Mouse (Mus musculus) G1E (cell line): Measurements from ENCODE around the gene Fev. TPM values are rescaled to one million over a fixed set of nuclear protein-coding genes. Genes with fewer than 3 reads are reported as not detected.
A peak's percentile ranks its signal among the peaks of the same experiment; 100 is the strongest.

Experiments used
- ATAC-seq: 2 replicates; pipeline ENCODE4 v1.8.0; 2016; ENCODE audit warnings: mild to moderate bottlenecking; ENCODE audit not compliant: insufficient number of reproducible peaks, poor library complexity, low FRiP score, severe bottlenecking; ENCODE audit errors: extremely low read depth
- DNase-seq: peaks from one replicate; pipeline ENCODE4 v3.0.0; 2012; ENCODE audit warnings: low spot score
- H3K27me3 ChIP-seq: 2 replicates; pipeline ENCODE4 v1.6.1; 2012; ENCODE audit warnings: mild to moderate bottlenecking, low read length, inconsistent platforms; ENCODE audit not compliant: insufficient read depth
- H3K36me3 ChIP-seq: replicated peaks from 2 replicates; pipeline ENCODE3; 2012; ENCODE audit warnings: mild to moderate bottlenecking, inconsistent platforms
- H3K4me1 ChIP-seq: 2 replicates; pipeline ENCODE4 v1.6.1; 2012; ENCODE audit warnings: low read depth, low read length, inconsistent platforms, mixed read lengths; ENCODE audit not compliant: insufficient read depth
- H3K4me3 ChIP-seq: 2 replicates; pipeline ENCODE4 v1.5.1; 2012; ENCODE audit warnings: low read depth, mild to moderate bottlenecking, inconsistent platforms, low read length, moderate library complexity, mixed read lengths
- H3K9me3 ChIP-seq: replicated peaks from 2 replicates; pipeline ENCODE4 v1.6.1; 2012; ENCODE audit warnings: inconsistent platforms
- CTCF ChIP-seq: IDR thresholded peaks from 2 replicates; pipeline ENCODE4 v1.5.1; 2012; ENCODE audit warnings: low read depth, low read length, inconsistent platforms, mixed read lengths
- GATA1 ChIP-seq: IDR thresholded peaks from 2 replicates; pipeline ENCODE4 v1.6.1; 2012; ENCODE audit warnings: borderline replicate concordance, low read length, inconsistent platforms, mixed read lengths
- GATA2 ChIP-seq: IDR thresholded peaks from 2 replicates; pipeline ENCODE4 v1.6.1; 2012; ENCODE audit warnings: low read depth, low read length, inconsistent platforms, borderline replicate concordance
- POLR2AphosphoS5 ChIP-seq: IDR thresholded peaks from 2 replicates; pipeline ENCODE4 v1.6.1; 2012; ENCODE audit warnings: low read depth, low read length, inconsistent platforms; ENCODE audit not compliant: insufficient replicate concordance
- TAL1 ChIP-seq: conservative IDR thresholded peaks from 2 replicates; pipeline ENCODE4 v1.6.1; 2012; ENCODE audit warnings: low read depth, low read length, inconsistent platforms, mixed read lengths
- polyA plus RNA-seq: library from polyadenylated mRNA; stranded (reverse); fragments of >175 nt; gene quantifications from 2 replicates; pipeline ENCODE4 v1.2.3, GENCODE M21; 2012
- total RNA-seq, 2 experiments: library from RNA; stranded (forward) in 1 of 2; stranded (reverse) in 1 of 2; fragments of 200-1000 nt in 1 of 2; fragments of >200 nt in 1 of 2; fragmentation: Nextera tagmentation in 1 of 2; gene quantifications; 2 replicates each; pipeline ENCODE4 v1.2.3; 2014 to 2017

The Fev gene
- total and polyA plus RNA-seq, 3 experiments = 0.33 TPM; not detected in 2

DNA sequence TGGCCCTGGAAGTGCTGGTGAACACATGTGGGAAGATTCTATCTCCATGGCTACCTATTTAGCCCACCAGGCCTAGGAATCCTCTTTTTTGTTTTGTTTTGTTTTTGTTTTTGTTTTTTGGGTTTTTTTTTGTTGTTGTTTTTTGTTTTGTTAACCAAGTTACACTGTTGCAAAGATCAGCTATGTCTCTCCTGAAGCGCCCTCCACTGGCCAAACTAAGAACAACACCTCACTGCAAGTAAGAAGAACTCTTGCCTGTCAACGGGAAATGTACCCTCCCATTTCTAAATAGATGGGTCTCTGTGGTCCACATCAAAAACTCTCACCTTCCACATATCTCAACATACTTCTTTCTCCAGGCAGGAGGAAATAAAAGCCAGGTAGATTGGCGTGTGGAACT lies 16.5 kb upstream of the Fev start:
- TF ChIP-seq CTCF = peak; percentile 48
- TF ChIP-seq GATA1 = no peak
- H3K27me3 ChIP-seq = peaks cover 13% of the 10 kb centered on the region; the same call in 1 of the 2 replicates
- DNase-seq (no peak), ATAC-seq (no peak)
- H3K9me3 ChIP-seq = no peaks in the 10 kb centered on the region
- H3K4me3 ChIP-seq = no peak overlapping the region
- H3K36me3 ChIP-seq = no peaks in the 10 kb centered on the region
- H3K4me1 ChIP-seq = no peaks in the 10 kb centered on the region

DNA sequence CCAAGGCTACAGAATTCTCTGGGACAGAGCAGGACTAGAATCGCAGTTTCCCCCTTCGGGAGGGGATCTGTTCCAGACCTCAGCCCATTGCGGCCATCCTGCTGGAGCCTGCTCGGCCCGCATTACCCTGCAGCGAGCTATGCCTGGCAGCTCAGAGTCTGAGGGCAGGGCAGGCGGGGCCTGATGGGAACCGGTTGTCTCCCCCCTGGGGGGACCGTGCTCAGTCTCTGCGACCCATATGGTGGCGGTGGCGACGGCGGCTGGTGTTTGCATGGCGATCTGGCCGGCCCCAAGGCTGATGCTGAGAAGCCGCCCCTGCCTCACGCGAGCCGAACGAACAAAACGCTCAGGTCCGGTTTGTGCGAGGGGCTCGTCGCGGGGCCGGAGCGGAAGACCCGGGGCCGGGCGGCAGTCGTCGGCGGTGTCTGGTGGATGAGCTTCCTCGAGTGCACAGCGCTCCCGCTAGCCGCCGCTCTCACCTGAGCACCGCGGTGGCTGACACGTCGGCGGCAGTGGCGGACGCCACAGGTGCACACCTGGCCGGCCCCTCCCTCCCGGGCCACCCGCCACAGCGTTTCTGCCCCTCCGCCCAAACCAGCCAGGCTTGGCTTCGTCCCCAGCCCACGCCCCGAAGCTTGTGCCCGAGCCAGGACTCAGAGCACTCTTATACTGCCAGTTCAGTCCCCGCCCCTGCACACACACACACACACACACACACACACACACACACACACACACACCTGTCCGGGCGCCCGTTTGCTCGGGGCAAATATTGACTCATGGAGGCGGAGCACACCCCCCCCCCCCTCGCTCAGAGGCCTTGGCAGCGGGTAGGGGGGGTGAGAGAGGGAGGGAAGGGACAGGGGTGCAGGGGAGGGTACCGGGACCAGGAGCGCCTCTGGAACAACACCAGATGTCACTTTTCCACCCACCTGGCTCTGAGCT lies 15.4 kb upstream of the Fev start:
- ATAC-seq (no peak), DNase-seq (no peak)
- TF ChIP-seq GATA1 = no peak
- no peak for TF ChIP-seq TAL1
- TF ChIP-seq CTCF = no peak
- no peak for TF ChIP-seq POLR2AphosphoS5
- TF ChIP-seq GATA2 = no peak
- Histone ChIP-seq H3K9me3 (no peaks in the 10 kb centered on the region), H3K36me3 (no peaks in the 10 kb centered on the region), H3K4me3 (no peak overlapping the region), H3K4me1 (no peaks in the 10 kb centered on the region), H3K27me3 (peaks cover 13% of the 10 kb centered on the region; the same call in 1 of the 2 replicates)

DNA sequence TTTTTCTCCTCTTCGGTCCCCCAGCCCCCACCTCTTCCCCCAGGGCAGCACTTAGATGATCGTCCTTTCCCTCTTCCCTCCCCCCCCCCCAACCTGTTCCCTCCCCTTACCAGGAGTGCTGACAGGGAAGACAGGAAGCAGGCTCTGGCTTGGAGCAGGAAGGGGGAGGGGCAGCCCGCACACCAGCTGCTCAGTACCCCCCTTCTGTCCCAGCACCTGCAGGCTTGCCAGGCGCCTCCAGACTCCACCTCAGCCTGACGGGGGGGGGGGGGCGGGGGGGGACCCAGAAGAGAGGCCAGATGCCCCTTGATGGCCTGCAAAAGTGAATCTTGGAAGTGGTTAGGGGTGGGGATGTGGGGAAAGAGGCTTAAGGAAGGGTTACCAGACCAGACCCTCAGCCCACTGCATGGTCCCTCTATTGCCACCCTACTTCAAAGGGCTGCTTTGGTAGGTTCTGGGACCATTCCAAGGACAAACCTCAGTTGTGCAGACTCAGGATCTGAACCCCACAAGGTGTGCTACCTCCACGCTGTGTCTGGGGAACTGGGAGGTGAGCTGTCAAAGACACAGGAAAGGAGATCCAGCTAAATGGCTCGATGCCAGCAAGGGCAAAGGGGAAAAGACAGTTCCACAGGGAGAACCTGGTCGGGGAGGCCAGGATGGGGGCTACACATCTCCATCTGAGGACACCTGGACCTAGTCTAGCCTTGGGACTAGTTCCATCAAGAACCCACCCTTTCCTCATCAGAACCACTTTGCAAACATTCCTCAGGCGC lies 13.6 kb upstream of the Fev start:
- TF ChIP-seq GATA1 (no peak), POLR2AphosphoS5 (no peak), CTCF (no peak), GATA2 (no peak), TAL1 (no peak)
- Histone ChIP-seq H3K9me3 (no peaks in the 10 kb centered on the region), H3K27me3 (peaks cover 13% of the 10 kb centered on the region; the same call in 1 of the 2 replicates), H3K4me3 (no peak overlapping the region), H3K36me3 (no peaks in the 10 kb centered on the region), H3K4me1 (no peaks in the 10 kb centered on the region)
- ATAC-seq = no peak
- no peak for DNase-seq

- no peaks in the 10 kb centered on the region for H3K9me3 ChIP-seq
- no peaks in the 10 kb centered on the region for H3K36me3 ChIP-seq
- no peak for DNase-seq
- H3K27me3 ChIP-seq = peaks cover 15% of the 10 kb centered on the region; the same call in 1 of the 2 replicates
- no peak overlapping the region for H3K4me3 ChIP-seq
- H3K4me1 ChIP-seq = no peaks in the 10 kb centered on the region
- ATAC-seq = no peak
- TF ChIP-seq POLR2AphosphoS5 (no peak), CTCF (no peak), GATA2 (no peak), GATA1 (no peak), TAL1 (no peak)
Observed at GRCm38 (mm10) chr1:74897976-74898375, 12.8 kb upstream of the Fev start.

DNA sequence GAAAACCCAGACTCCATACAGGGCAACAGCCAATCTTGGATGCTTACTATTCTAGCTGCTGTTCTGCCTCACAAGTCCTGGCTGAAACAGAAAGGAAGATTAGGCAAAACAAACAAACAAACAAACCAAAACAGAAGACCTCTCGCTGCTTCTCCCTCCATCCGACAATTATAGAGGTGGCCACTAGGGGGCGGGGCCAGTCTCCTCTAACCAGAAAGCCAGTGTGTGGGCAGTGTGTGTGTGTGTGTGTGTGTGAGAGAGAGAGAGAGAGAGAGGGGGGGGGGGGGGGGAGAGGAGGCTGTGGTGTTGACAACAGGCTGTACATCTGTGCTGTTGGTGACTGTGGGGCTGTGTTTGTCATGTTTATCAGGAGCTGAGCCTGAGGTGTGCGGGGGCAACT lies 9.7 kb upstream of the Fev start:
- H3K36me3 ChIP-seq = no peaks in the 10 kb centered on the region
- H3K4me3 ChIP-seq = no peak overlapping the region
- H3K9me3 ChIP-seq = no peaks in the 10 kb centered on the region
- DNase-seq = peak; percentile 61
- no peaks in the 10 kb centered on the region for H3K4me1 ChIP-seq
- peaks cover 11% of the 10 kb centered on the region; the same call in 1 of the 2 replicates for H3K27me3 ChIP-seq
- TF ChIP-seq CTCF (peak; percentile 63), POLR2AphosphoS5 (no peak), GATA2 (no peak), TAL1 (no peak), GATA1 (no peak)
- ATAC-seq = no peak
